Mouse (Mus musculus): ENCODE data around the gene L3mbtl1. TPM values are rescaled to one million over a fixed set of nuclear protein-coding genes. Genes with fewer than 3 reads are reported as not detected.

L3mbtl1 gene
- polyA plus RNA-seq, 1 experiment from 2014 or later: 1.6 TPM

DNA sequence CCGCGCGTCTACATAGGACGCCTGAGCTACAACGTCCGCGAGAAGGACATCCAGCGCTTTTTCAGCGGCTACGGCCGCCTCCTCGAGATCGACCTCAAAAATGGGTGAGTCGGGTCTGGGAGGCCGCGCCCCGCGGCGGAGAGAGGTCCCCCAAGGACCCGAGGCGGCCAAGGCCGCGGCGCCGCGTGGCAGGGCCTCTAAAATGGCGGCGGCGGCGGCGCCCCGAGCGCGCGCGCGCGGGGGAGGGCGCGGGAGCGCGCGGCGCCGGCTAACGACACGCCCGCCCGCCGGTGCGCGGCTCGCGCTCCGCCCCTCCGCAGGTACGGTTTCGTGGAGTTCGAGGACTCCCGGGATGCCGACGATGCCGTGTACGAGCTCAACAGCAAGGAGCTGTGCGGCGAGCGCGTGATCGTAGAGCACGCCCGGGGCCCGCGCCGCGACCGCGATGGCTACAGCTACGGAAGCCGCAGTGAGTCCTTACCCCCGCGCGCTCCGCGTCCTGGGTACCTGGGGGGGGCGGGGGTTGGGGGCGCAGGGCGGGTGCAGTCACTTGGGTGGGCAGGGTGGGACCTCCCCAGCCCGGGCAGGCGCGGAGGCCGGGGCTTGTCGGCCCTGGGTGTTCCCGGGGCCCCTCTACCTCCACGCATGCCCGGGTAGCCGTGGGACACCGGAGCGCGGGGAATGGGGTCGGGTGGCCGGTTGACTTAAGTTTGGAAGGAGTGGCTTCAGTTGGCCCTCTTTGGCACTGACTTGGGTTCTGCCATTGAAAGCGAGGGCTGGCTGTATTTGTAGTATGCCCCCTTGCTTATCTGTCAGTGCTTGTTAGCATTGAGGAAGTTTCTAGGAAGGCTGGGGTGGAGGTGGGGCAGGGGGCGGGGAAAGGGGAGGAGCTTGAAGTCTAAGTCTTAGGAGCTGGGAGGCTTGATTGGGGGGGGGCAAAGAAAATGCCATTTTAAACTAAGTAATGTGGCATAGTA, 11.3 kb upstream of the L3mbtl1 start:
- peak; percentile 85 for DNase-seq
- ATAC-seq (ENCODE audit: low FRiP score, low TSS enrichment): peak; percentile 76
- Histone ChIP-seq H3K27me3 (ENCODE audit: control insufficient read depth, insufficient read depth, low read length) (no peaks in the 10 kb centered on the region), H3K27ac (replicated peaks; ENCODE audit: low read depth, low read length) (peak overlapping the region; percentile 100), H3K9me3 (ENCODE audit: control insufficient read depth, low read length) (no peaks in the 10 kb centered on the region), H3K4me1 (ENCODE audit: control insufficient read depth, insufficient read depth, low read length) (peaks cover 14% of the 10 kb centered on the region), H3K4me2 (ENCODE audit: low read length) (peak overlapping the region; percentile 79), H3K36me3 (ENCODE audit: control insufficient read depth, insufficient read depth, low read length) (peaks cover 41% of the 10 kb centered on the region), H3K4me3 (replicated peaks; ENCODE audit: low read depth, low read length) (peak overlapping the region; percentile 100), H3K9ac (replicated peaks; ENCODE audit: low read length) (peak overlapping the region; percentile 100)
- WGBS: under 1% methylated on average over 100 of the region's 103 CpGs

DNA sequence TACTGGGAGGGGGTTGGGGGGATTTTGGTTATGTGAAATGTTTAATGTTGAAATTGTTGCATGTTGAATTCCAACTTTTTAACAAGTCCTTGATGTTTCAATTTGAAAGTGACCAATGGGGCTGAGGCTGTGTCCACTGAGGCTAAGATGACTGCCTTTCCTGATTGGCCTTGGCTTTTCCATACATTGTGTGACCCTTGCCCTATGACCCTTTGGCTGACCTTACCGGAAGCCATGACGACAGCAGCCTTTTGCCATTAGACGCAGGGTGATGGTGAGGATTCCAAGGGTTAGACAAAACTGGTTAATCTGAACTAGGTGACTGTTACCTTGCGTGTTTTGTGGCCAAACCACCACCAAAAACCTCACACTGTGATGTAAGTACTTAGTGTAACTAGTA, 10.6 kb upstream of the L3mbtl1 start:
- Histone ChIP-seq H3K4me3 (replicated peaks; ENCODE audit: low read depth, low read length) (peak overlapping the region; percentile 100), H3K4me1 (ENCODE audit: control insufficient read depth, insufficient read depth, low read length) (peaks cover 14% of the 10 kb centered on the region), H3K27ac (replicated peaks; ENCODE audit: low read depth, low read length) (no peak overlapping the region), H3K36me3 (ENCODE audit: control insufficient read depth, insufficient read depth, low read length) (peaks cover 47% of the 10 kb centered on the region), H3K27me3 (ENCODE audit: control insufficient read depth, insufficient read depth, low read length) (no peaks in the 10 kb centered on the region), H3K9ac (replicated peaks; ENCODE audit: low read length) (peak overlapping the region; percentile 31; the same call in 1 of the 2 replicates), H3K4me2 (ENCODE audit: low read length) (peak overlapping the region; percentile 79), H3K9me3 (ENCODE audit: control insufficient read depth, low read length) (no peaks in the 10 kb centered on the region)
- WGBS: 42% methylated on average over 4 of the region's 4 CpGs
- ATAC-seq (ENCODE audit: low FRiP score, low TSS enrichment) (no peak), DNase-seq (no peak)

DNA sequence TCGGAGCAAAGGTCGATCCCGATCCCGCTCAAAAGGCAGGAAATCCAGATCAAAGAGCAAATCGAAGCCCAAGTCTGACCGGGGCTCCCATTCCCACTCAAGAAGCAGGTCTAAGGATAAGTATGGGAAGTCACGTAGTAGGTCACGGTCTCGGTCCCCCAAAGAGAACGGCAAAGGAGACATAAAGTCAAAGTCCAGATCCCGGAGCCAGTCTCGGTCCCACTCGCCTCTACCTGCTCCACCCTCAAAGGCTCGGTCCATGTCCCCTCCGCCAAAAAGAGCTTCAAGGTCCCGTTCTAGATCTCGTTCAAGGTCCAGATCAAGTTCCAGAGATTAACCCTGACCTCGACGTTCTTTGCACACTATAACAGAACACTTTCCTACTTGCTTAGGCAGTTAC, 8.9 kb upstream of the L3mbtl1 start:
- peaks cover 14% of the 10 kb centered on the region for H3K4me1 ChIP-seq (ENCODE audit: control insufficient read depth, insufficient read depth, low read length)
- no peaks in the 10 kb centered on the region for H3K27me3 ChIP-seq (ENCODE audit: control insufficient read depth, insufficient read depth, low read length)
- ATAC-seq (ENCODE audit: low FRiP score, low TSS enrichment) (no peak), DNase-seq (no peak)
- no peak overlapping the region for H3K9ac ChIP-seq (replicated peaks; ENCODE audit: low read length)
- no peak overlapping the region for H3K4me3 ChIP-seq (replicated peaks; ENCODE audit: low read depth, low read length)
- WGBS: 94% methylated on average over 19 of the region's 19 CpGs
- no peaks in the 10 kb centered on the region for H3K9me3 ChIP-seq (ENCODE audit: control insufficient read depth, low read length)
- no peak overlapping the region for H3K27ac ChIP-seq (replicated peaks; ENCODE audit: low read depth, low read length)
- peaks cover 64% of the 10 kb centered on the region for H3K36me3 ChIP-seq (ENCODE audit: control insufficient read depth, insufficient read depth, low read length)
- H3K4me2 ChIP-seq (ENCODE audit: low read length): no peak overlapping the region

DNA sequence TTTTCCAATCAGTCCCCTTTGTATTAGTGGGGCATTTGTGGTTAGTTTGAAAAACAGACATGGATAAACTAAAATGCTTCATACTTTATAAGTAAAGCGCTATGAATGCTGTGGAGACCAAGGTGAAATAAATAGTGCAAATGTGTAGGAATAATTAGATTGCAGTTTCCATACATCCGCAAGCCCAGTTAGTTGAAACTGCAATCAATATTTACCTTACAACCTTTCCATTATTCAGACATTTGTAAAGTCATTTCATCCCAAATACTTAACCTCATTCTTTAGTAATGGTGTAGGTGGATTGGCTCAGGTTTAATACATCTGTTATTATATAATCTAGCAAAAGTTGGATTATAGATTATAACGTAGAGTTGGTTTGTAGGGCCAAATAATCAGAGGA, 7.6 kb upstream of the L3mbtl1 start:
- Histone ChIP-seq H3K4me1 (ENCODE audit: control insufficient read depth, insufficient read depth, low read length) (peaks cover 11% of the 10 kb centered on the region), H3K9me3 (ENCODE audit: control insufficient read depth, low read length) (no peaks in the 10 kb centered on the region), H3K36me3 (ENCODE audit: control insufficient read depth, insufficient read depth, low read length) (peaks cover 75% of the 10 kb centered on the region), H3K4me3 (replicated peaks; ENCODE audit: low read depth, low read length) (no peak overlapping the region), H3K27me3 (ENCODE audit: control insufficient read depth, insufficient read depth, low read length) (no peaks in the 10 kb centered on the region), H3K9ac (replicated peaks; ENCODE audit: low read length) (no peak overlapping the region), H3K4me2 (ENCODE audit: low read length) (no peak overlapping the region), H3K27ac (replicated peaks; ENCODE audit: low read depth, low read length) (no peak overlapping the region)
- ATAC-seq (ENCODE audit: low FRiP score, low TSS enrichment): no peak
- DNase-seq: no peak
- 96% methylated on average over 3 of the region's 3 CpGs for WGBS

DNA sequence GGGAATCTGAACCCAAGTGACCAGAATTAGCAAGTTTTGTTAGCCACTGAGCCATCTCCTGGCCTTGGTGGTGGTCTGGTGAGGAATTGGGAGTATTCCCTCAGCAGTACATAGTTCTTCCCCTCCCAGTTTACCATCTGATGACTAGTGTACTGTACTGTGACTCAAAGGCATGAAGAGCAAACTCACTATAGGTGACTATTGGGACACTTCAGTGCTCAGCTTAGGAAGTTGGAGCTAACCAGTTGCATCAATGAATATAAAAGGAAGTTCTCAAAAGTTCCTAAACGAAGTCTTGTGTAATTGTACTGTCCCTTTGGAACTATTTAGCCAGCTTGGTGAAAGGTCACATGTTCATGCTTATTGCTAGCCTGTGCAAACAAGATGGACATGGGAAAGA, 3.7 kb upstream of the L3mbtl1 start:
- WGBS: 82% methylated on average over 1 of the region's 1 CpGs
- Histone ChIP-seq H3K9ac (replicated peaks; ENCODE audit: low read length) (no peak overlapping the region), H3K4me3 (replicated peaks; ENCODE audit: low read depth, low read length) (no peak overlapping the region), H3K27me3 (ENCODE audit: control insufficient read depth, insufficient read depth, low read length) (no peaks in the 10 kb centered on the region), H3K4me1 (ENCODE audit: control insufficient read depth, insufficient read depth, low read length) (no peaks in the 10 kb centered on the region; the same call in 1 of the 2 replicates), H3K9me3 (ENCODE audit: control insufficient read depth, low read length) (no peaks in the 10 kb centered on the region), H3K36me3 (ENCODE audit: control insufficient read depth, insufficient read depth, low read length) (peaks cover 65% of the 10 kb centered on the region), H3K4me2 (ENCODE audit: low read length) (no peak overlapping the region), H3K27ac (replicated peaks; ENCODE audit: low read depth, low read length) (no peak overlapping the region)
- no peak for ATAC-seq (ENCODE audit: low FRiP score, low TSS enrichment)
- DNase-seq: no peak

- ATAC-seq (ENCODE audit: low FRiP score, low TSS enrichment) (no peak), DNase-seq (no peak)
- Histone ChIP-seq H3K4me1 (ENCODE audit: control insufficient read depth, insufficient read depth, low read length) (no peaks in the 10 kb centered on the region; the same call in 1 of the 2 replicates), H3K9me3 (ENCODE audit: control insufficient read depth, low read length) (no peaks in the 10 kb centered on the region), H3K36me3 (ENCODE audit: control insufficient read depth, insufficient read depth, low read length) (peaks cover 24% of the 10 kb centered on the region), H3K9ac (replicated peaks; ENCODE audit: low read length) (no peak overlapping the region; the same call in 1 of the 2 replicates), H3K27ac (replicated peaks; ENCODE audit: low read depth, low read length) (no peak overlapping the region), H3K4me3 (replicated peaks; ENCODE audit: low read depth, low read length) (peak overlapping the region; percentile 54), H3K4me2 (ENCODE audit: low read length) (peak overlapping the region; percentile 94), H3K27me3 (ENCODE audit: control insufficient read depth, insufficient read depth, low read length) (no peaks in the 10 kb centered on the region)
- WGBS: 9% methylated on average over 11 of the region's 11 CpGs
These were observed 659 bp downstream of the L3mbtl1 start for GRCm38 (mm10) chr2:162943931-162944330.

DNA sequence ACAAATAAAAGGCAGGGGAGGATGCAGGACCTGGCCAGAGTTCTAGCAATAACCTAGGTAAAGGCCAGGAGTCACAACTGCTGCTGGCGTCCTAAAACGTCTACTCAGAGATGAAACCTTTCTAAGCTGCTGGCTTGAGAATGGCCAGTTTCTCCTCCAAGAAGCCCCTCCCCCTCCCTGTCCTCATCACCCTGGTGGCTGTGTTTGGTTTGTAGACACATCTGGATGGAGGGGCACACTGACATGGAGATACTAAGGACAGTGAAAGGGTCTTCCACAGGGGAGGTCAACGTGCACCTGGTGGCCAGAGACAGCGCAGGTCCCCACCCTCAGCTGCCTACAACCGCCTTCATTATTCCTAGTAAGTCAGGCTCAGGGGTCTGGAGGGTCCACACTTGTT, 3.7 kb downstream of the L3mbtl1 start:
- DNase-seq (no peak), ATAC-seq (ENCODE audit: low FRiP score, low TSS enrichment) (no peak)
- no peak overlapping the region for H3K4me3 ChIP-seq (replicated peaks; ENCODE audit: low read depth, low read length)
- no peaks in the 10 kb centered on the region for H3K36me3 ChIP-seq (ENCODE audit: control insufficient read depth, insufficient read depth, low read length)
- no peaks in the 10 kb centered on the region; the same call in 1 of the 2 replicates for H3K4me1 ChIP-seq (ENCODE audit: control insufficient read depth, insufficient read depth, low read length)
- H3K4me2 ChIP-seq (ENCODE audit: low read length): no peak overlapping the region
- no peak overlapping the region for H3K9ac ChIP-seq (replicated peaks; ENCODE audit: low read length)
- H3K9me3 ChIP-seq (ENCODE audit: control insufficient read depth, low read length): no peaks in the 10 kb centered on the region
- no peaks in the 10 kb centered on the region for H3K27me3 ChIP-seq (ENCODE audit: control insufficient read depth, insufficient read depth, low read length)
- H3K27ac ChIP-seq (replicated peaks; ENCODE audit: low read depth, low read length): no peak overlapping the region
- 89% methylated on average over 5 of the region's 5 CpGs for WGBS

DNA sequence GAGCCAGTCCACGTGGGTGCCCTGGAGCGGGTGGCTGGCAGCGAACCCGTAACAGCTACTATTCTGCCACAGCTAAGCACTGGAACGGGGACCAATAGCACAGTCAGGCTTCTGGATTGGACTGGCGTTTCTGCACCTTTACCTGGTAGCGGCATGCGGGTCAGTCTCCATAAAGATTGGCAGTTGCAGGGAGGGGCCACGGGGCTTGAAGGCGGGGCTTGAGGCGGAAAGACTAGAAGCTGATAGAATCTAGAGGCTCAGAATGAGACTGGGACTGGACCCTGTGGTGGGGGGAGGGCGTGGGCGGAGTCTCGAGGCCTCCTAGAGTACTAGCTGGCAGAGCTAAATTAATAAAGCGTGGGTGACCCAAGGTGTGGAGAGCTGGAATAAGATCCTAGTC, 4.5 kb downstream of the L3mbtl1 start:
- no peaks in the 10 kb centered on the region for H3K9me3 ChIP-seq (ENCODE audit: control insufficient read depth, low read length)
- H3K4me2 ChIP-seq (ENCODE audit: low read length): peak overlapping the region; percentile 39
- H3K9ac ChIP-seq (replicated peaks; ENCODE audit: low read length): no peak overlapping the region
- H3K27ac ChIP-seq (replicated peaks; ENCODE audit: low read depth, low read length): no peak overlapping the region
- H3K36me3 ChIP-seq (ENCODE audit: control insufficient read depth, insufficient read depth, low read length): no peaks in the 10 kb centered on the region
- WGBS: 36% methylated on average over 15 of the region's 15 CpGs
- H3K27me3 ChIP-seq (ENCODE audit: control insufficient read depth, insufficient read depth, low read length): no peaks in the 10 kb centered on the region
- no peak for ATAC-seq (ENCODE audit: low FRiP score, low TSS enrichment)
- H3K4me3 ChIP-seq (replicated peaks; ENCODE audit: low read depth, low read length): peak overlapping the region; percentile 14
- no peaks in the 10 kb centered on the region; the same call in 1 of the 2 replicates for H3K4me1 ChIP-seq (ENCODE audit: control insufficient read depth, insufficient read depth, low read length)
- DNase-seq: peak; percentile 42

DNA sequence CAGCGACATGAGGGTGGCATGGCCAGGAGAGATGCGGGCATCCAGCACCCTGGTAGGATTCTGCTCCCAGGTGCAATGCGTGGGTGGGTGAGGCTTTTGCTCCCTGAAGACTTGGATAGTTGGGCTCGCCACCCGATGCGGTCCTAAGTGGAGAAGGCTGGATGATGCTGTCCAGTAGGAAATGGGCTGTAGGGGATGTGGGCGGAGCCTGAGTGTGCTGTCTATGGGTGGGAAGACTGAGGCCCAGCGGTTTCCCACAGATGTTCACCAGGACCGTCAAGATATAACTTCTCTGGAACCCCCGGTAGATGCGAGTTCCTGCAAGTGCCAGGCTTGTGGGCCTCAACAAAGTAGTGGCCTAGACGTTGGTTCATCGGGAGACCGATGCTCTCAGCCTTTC, 4.9 kb downstream of the L3mbtl1 start:
- ATAC-seq (ENCODE audit: low FRiP score, low TSS enrichment) (no peak), DNase-seq (no peak)
- Histone ChIP-seq H3K27ac (replicated peaks; ENCODE audit: low read depth, low read length) (no peak overlapping the region), H3K9me3 (ENCODE audit: control insufficient read depth, low read length) (no peaks in the 10 kb centered on the region), H3K9ac (replicated peaks; ENCODE audit: low read length) (no peak overlapping the region), H3K4me1 (ENCODE audit: control insufficient read depth, insufficient read depth, low read length) (no peaks in the 10 kb centered on the region), H3K4me2 (ENCODE audit: low read length) (peak overlapping the region; percentile 39), H3K27me3 (ENCODE audit: control insufficient read depth, insufficient read depth, low read length) (no peaks in the 10 kb centered on the region), H3K36me3 (ENCODE audit: control insufficient read depth, insufficient read depth, low read length) (no peaks in the 10 kb centered on the region), H3K4me3 (replicated peaks; ENCODE audit: low read depth, low read length) (peak overlapping the region; percentile 14)
- 60% methylated on average over 14 of the region's 14 CpGs for WGBS

All from midbrain, embryonic 14.5 days (tissue).